Mouse (Mus musculus) spleen, postnatal 4 days (tissue): Measurements from ENCODE around the gene Xk.
"Not testable (repeated sequence)": the region's sequence is repeated elsewhere in the genome, so short reads cannot be mapped to it uniquely, and the experiment has no call there.

Experiments used
- DNase-seq, 2 experiments: peaks; one replicate each; pipeline ENCODE4 v3.0.0; 2022; ENCODE audit warnings: low spot score in 2 of 2

Xk gene

DNA sequence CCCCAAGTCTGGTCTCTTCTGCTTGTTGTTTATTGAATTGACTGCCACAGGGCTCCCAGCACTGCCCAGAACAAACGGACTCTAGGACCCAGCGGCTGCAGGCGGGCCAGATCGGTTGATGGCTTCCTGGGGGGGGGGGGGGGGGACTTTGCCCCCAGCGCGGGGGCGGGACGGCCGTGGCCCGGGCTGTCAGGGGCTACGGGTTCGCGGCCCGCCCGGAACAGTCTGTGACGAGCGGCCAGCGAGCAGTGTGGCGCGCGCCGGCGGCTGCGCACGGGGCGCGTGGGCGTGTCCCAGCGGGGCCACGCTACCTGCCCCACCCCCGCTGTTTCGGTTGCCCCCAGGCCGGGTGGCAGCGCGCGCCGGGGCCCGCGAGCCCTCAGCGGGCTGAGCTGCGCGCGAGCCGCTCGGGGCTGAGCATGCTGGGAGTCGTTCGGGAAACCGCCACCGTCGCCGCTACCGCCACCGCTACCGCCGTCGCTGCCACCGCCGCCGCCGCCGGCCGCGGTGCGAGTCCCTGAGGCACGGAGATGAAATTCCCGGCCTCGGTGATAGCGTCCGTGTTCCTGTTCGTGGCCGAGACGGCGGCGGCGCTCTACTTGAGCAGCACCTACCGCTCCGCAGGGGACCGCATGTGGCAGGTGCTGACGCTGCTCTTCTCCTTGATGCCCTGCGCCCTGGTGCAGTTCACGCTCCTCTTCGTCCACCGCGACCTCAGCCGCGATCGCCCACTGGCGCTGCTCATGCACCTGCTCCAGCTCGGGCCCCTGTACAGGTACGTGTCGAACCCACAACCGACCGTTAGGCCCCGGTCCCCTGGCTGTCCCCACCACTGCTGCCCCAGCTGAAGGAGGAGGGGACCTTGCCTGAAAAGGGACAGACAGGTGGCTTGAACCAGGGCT lies at the start of gene Xk:
Gene Xk (plus strand): TSS at position 297 of the 902 bp plus-strand sequence.
- peak; percentile 75 to 86 for DNase-seq

- no peak for DNase-seq
Observed at GRCm38 (mm10) chrX:9227105-9227504, 45.5 kb upstream of the Xk start.

DNA sequence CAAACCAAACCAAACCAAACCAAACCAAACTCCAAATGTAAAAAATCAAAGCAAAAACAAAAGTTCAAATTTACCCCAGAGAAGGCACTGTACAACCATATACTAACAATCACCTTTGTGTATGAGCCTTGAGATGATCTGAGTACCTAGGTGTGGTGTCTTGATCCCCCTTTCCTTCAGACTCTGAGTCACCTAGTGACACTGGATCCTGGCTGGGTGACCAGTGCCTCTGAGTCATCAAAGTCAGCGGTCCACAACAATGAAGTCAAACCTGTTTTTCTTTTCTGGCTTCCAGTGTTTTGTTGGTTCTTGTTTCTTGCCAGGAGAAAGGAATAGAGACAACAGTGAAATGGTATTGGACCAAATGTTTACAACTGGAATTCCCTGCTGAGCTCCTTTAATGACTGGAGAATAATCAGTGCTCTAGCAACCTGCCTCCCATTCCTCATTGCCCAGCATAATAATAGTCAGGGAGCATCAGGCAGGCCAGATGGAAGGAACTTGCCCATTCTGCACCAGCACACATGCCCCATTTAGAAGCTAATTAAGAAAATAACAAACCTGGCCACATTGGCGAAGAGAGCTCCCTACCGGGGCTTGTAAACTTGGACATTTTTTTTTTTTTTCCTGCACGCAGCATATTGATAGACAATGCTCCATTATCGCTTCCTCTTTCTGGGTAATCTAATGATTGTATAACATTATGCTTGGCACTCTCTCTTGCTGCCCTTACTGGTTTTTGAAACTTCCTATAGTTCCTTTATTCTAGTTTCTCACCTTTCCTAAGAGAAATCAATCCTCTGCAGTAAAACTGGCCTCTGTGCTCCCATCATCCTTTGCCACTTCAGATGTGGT lies 31.6 kb upstream of the Xk start:
- no peak for DNase-seq

GRCm38 (mm10) chrX:9243381-9243864 lies 29.1 kb upstream of the Xk start:
- DNase-seq = no peak

DNA sequence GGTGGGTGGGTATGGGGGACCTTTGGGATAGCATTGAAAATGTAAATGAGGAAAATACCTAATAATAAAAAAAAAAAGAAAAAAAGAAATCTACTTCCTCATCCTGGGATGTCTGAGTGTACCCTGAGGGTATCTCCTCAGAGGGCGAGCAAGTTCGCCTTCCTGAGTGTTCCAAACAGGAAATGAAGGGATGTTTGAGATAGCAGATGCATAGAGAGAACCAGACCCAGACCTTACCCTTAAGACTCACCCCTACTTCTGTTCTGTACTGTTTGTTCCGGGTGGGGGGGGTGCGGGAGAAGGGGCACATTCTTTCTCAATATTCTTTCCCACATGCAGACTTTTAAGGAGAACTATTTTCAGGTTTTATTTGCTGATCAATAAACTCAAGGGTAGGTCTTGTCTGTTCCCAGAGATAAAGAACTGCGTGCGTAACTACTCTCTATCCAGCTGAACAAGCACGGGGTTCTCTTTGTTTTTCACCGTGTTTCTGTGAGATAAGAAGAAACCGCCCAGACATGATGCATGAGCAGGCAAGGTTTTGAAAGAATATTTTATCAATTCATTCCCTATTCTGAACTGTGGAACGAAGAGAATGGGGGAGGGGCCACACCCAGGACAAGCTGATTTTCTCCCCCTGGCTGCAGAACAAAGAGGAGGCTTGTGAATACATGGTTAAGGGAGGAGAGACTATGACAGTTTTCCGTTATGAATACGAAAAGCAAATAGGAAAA lies 27.8 kb upstream of the Xk start:
- DNase-seq = peak; percentile 32 to 62

GRCm38 (mm10) chrX:9248911-9249310 lies 23.6 kb upstream of the Xk start:
- no peak for DNase-seq

- DNase-seq = no peak
Observed at GRCm38 (mm10) chrX:9253990-9254389, 18.6 kb upstream of the Xk start.

- DNase-seq = no peak
Observed at GRCm38 (mm10) chrX:9254901-9255300, 17.7 kb upstream of the Xk start.

GRCm38 (mm10) chrX:9256766-9257165 lies 15.8 kb upstream of the Xk start, which contains the start of gene Gm14862:
TSS of gene Gm14862 (minus strand) at chrX:9256899.
- DNase-seq = no peak

- no peak for DNase-seq
Observed at GRCm38 (mm10) chrX:9257831-9258230, 14.7 kb upstream of the Xk start.

GRCm38 (mm10) chrX:9259267-9259666 lies 13.3 kb upstream of the Xk start:
- no peak for DNase-seq

GRCm38 (mm10) chrX:9271112-9271511 lies 1.4 kb upstream of the Xk start:
- no peak for DNase-seq

DNA sequence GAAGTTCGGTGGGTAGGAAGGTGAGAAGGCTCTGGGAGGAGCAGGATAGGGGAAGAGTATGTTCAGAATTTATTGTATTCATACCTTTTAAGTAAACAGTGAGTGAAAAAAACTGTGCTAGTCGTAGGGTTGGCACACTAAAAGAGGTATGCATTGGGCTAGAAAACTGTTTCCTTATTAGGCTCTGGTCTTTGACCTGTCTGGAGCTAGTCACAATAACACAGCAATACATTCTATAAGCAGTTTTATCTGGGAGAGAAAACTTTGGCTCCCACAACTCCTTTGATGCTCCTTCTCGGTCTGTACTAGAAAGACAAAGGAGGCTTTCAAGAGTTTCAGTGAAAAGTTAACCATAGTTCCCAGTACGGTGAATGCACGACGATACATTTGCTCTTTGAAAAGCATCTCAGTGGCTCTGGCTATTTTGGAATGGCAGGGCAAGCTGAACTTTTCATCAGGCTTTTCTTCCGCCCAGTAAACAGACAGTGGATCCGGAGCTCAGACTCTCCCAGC lies 553 bp upstream of the Xk start:
- DNase-seq = no peak

DNA sequence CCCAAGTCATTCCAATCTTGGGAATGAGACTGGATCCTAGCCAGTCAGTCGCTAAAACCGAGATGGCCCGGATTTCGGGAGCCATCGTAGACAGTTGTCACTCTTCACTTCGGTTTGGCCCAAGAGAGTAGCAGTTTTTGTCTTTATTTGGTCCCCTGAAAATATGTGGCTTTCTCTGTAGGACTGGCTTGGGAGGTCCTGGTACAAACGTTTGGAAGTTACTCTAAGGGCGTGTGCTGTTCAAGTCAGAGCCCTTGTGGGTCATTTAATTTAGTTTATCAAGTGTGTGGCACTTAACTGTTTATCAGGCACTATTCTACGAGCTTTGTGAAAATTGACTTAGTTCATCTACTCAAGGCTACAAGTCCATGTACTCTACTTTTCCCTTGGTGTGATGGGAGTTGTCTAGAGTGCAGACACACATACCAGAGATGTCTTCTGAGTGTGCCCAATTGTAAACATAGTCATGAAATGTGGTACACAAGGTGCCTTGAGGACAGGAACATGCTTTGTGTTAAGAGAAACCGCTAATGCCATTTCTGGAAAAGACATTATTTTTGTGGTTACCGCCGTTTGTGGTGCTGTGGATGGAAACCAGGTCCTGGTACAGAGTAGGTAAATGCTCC lies 934 bp downstream of the Xk start:
- no peak for DNase-seq

DNA sequence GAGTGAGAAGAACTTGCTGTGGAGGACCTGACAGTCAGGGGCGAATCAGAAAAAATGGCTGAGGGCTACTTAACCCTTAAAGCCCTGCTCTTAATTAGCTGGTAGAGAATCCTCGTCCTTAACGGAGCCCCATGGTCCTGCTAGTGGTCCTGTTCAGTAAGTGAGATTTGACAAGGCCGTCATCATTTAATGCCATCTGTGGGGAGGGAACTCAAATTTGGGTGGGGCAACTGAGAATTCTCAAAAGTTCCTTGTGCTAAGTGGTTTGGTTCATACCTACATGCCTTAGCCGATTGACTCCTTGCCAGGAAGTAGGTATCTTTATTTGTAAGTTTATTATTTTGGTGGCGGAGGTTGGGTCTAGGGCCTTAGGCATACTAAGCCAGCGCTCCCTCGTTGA lies 1.8 kb downstream of the Xk start:
- DNase-seq = peak in 1 of 2 experiments; percentile 22

DNA sequence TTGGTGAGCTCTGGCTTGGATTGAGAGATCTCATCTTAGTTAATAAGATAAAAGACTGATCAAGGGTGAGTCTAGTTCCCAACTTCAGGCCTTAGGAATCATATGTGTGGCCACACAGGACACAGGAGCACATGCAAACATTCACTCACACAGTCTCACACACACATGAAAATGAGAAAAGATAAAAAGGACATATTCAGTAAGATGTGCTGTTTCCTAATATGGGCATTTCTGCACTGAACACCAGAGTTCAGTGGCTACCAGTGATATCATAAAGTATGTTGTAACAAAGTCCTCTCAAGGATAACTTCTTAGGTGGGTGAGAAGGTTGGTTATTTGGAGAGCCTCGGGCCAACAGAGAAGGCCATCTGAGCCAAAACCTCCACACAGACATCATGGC lies 10.9 kb downstream of the Xk start, which contains the start of gene H2al1m:
Gene H2al1m (plus strand): TSS at position 301 of the 400 bp plus-strand sequence.
- not testable (repeated sequence) for DNase-seq

DNA sequence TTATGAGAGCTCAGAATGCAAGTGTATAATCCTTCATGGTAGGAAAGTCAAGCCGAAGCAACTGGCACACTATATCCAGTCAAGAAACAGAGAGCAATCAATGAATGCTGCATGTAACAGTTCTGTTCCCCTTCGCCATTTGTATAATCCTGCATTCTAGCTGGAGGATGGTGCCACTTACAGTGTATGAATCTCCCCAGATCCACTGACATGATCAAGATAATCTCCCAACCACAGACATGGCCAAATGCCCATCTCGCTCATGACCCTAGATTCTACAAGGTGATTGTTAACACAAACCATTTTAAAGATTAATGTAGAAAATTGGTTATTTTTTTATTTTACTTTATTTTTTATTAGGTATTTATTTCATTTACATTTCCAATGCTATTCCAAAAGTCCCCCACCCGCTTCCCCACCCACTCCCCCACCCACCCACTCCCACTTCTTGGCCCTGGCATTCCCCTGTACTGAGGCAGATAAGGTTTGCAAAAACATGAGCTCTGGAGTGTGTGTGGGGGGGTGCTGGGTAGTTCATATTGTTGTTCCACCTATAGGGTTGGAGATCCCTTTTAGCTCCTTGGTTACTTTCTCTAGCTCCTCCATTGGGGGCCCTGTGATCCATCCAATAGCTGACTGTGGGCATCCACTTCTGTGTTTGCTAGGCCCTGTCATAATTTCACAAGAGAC lies 20.7 kb downstream of the Xk start:
- DNase-seq = not testable (repeated sequence)

- peak; percentile 40 to 64 for DNase-seq
Observed at GRCm38 (mm10) chrX:9298413-9298864, 25.9 kb downstream of the Xk start.

- DNase-seq = no peak
Observed at GRCm38 (mm10) chrX:9302791-9303190, 30.2 kb downstream of the Xk start.

GRCm38 (mm10) chrX:9303455-9303854 lies 30.9 kb downstream of the Xk start:
- no peak for DNase-seq
